Mouse (Mus musculus) hindbrain, embryonic 14.5 days (tissue): ENCODE measurements at regions not wholly inside any gene's neighbourhood (a gene's known extent, or its start where the extent isn't known, plus 50 kb on each side); places are given as distances from the start of the nearest gene placed in this dataset.

Experiments used
- ATAC-seq: fragments of 200-750 bp; cut with Nextera tagmentation; 2 replicates; pipeline ENCODE4 v1.8.0; 2017; ENCODE audit warnings: moderate number of reproducible peaks, mild to moderate bottlenecking, moderate TSS enrichment, moderate library complexity; ENCODE audit not compliant: low FRiP score
- DNase-seq: peaks from one replicate; pipeline ENCODE4 v3.0.0-alpha.2; 2015; ENCODE audit warnings: low spot score
- H3K27ac ChIP-seq: fragments of 300-500 bp; sonication (generic); 2 replicates; pipeline ENCODE4 v1.5.1; 2014; ENCODE audit warnings: mild to moderate bottlenecking, moderate library complexity
- H3K27me3 ChIP-seq: fragments of 300-500 bp; sonication (generic); 2 replicates; pipeline ENCODE4 v1.6.1; 2014; ENCODE audit warnings: mild to moderate bottlenecking, low read length, mixed read lengths; ENCODE audit not compliant: control insufficient read depth, insufficient read depth
- H3K36me3 ChIP-seq: fragments of 300-500 bp; sonication (generic); replicated peaks from 2 replicates; pipeline ENCODE4 v1.6.1; 2014; ENCODE audit not compliant: control insufficient read depth, insufficient read depth
- H3K4me1 ChIP-seq: fragments of 300-500 bp; sonication (generic); replicated peaks from 2 replicates; pipeline ENCODE4 v1.6.1; 2014; ENCODE audit warnings: antibody characterized with exemption, low read length, mixed read lengths; ENCODE audit not compliant: control insufficient read depth, insufficient read depth
- H3K4me2 ChIP-seq: fragments of 300-500 bp; sonication (generic); replicated peaks from 2 replicates; pipeline ENCODE4 v1.6.1; 2014; ENCODE audit warnings: mild to moderate bottlenecking, moderate library complexity
- H3K4me3 ChIP-seq: fragments of 300-500 bp; sonication (generic); replicated peaks from 2 replicates; pipeline ENCODE4 v1.5.1; 2014; ENCODE audit warnings: mild to moderate bottlenecking, low read length
- H3K9ac ChIP-seq: fragments of 300-500 bp; sonication (generic); 2 replicates; pipeline ENCODE4 v1.6.1; 2014
- H3K9me3 ChIP-seq: fragments of 300-500 bp; sonication (generic); 2 replicates; pipeline ENCODE4 v1.6.1; 2016; ENCODE audit warnings: low read length; ENCODE audit not compliant: control insufficient read depth
- WGBS: fragments of 180-500 bp; shearing (Covaris S2); extraction: QIAGEN DNeasy Blood & Tissue Kit; methylation state at CpG from one replicate; pipeline ENCODE4 v1.1.7; 2014; 5-methylcytosine and 5-hydroxymethylcytosine counted together

DNA sequence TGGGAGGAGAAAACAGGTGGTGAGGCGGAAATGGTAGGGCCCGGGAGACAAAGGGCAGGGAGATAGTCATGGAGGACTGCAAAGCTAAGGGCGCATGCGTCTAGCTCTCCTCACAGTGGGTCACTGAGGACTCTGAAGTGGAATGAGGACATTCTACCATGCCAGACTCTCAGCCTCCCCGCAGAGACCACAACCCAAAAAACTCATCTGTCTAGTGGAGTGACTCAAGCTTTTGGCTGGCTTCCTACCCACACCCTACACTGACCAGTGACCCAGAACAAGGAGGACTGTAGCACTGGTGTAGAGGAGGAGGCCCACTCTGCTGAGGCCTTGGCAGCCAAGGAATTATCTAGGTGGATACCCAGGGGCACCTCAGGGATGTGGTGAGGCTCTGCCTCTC, 55.0 kb upstream of the Cdon start:
- H3K4me1 ChIP-seq = peaks cover 8% of the 10 kb centered on the region
- H3K4me2 ChIP-seq = no peak overlapping the region
- DNase-seq (no peak), ATAC-seq (no peak)
- no peak overlapping the region for H3K9ac ChIP-seq
- H3K36me3 ChIP-seq = no peaks in the 10 kb centered on the region
- no peaks in the 10 kb centered on the region for H3K9me3 ChIP-seq
- no peak overlapping the region for H3K4me3 ChIP-seq
- WGBS = 86% methylated on average over 5 of the region's 5 CpGs
- peaks cover 8% of the 10 kb centered on the region; the same call in 1 of the 2 replicates for H3K27me3 ChIP-seq
- no peak overlapping the region for H3K27ac ChIP-seq

DNA sequence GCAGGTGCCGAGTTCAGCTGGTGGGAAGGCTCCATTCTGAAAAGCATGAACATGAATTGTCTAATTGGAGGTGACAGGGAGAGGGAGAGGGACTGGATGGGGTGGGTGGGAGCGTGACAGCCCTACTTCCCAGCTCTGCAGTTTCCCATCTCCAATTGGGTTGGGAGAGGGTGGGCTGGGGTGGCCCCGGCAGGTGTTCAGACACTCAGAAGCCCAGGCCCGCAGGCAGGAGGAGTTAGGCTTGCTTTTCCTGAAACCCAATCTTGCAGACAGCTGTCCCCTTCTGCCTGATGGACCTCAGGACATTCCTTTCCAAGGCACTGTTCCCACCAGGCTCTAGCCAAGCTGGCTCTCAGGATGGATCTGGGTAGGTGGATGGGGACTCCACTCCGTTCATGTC, 51.9 kb upstream of the Cdon start:
- peaks cover 8% of the 10 kb centered on the region; the same call in 1 of the 2 replicates for H3K27me3 ChIP-seq
- 64% methylated on average over 5 of the region's 5 CpGs for WGBS
- no peaks in the 10 kb centered on the region for H3K36me3 ChIP-seq
- ATAC-seq = no peak
- H3K4me3 ChIP-seq = no peak overlapping the region
- no peak for DNase-seq
- no peaks in the 10 kb centered on the region for H3K9me3 ChIP-seq
- H3K4me2 ChIP-seq = no peak overlapping the region
- peaks cover 4% of the 10 kb centered on the region; the same call in 1 of the 2 replicates for H3K4me1 ChIP-seq
- H3K27ac ChIP-seq = no peak overlapping the region
- H3K9ac ChIP-seq = no peak overlapping the region

DNA sequence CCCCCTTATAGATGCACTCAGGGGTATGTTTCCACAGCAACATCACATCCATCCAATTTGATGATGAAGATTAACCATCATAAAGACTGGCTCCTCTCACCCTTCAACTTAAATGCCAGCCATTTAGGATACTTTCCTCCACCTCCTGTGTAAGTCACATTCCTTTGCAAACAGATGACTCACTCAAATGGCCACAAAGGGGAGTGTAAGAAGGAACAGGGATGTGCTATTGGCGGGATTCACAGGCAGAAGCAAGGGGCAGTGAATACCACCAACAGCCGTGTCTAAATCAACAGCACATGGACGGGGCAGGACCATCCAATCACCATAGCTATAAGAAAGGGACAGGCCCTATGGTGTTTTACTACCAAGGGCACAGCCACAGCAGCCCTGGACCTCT, 50.9 kb upstream of the Cdon start:
- 54% methylated on average over 3 of the region's 3 CpGs for WGBS
- no peak for DNase-seq
- no peak overlapping the region for H3K4me3 ChIP-seq
- no peak overlapping the region for H3K27ac ChIP-seq
- peaks cover 8% of the 10 kb centered on the region; the same call in 1 of the 2 replicates for H3K27me3 ChIP-seq
- H3K4me1 ChIP-seq = peaks cover 4% of the 10 kb centered on the region; the same call in 1 of the 2 replicates
- no peaks in the 10 kb centered on the region for H3K36me3 ChIP-seq
- ATAC-seq = no peak
- H3K9me3 ChIP-seq = no peaks in the 10 kb centered on the region
- H3K9ac ChIP-seq = no peak overlapping the region
- no peak overlapping the region for H3K4me2 ChIP-seq

DNA sequence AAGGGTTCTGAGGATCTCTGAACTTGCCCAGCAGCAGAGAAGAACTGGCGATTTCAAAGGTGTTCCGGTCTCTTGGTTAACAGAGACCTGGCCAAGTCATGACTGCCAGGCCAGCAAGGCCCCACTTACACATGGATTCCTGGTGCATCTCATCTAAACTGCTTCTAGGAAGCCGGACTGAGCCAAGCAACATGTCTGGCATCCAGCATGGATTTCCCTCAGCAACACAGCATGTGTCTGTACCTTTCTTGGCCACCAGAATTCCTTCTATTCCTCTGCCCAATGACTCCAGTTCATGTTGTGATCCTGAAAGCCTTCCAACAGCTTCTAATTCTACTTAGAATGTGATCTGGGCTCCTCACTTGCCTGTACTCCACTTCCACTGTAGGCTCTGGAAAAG, 50.0 kb upstream of the Cdon start:
- H3K9me3 ChIP-seq = no peaks in the 10 kb centered on the region
- H3K4me2 ChIP-seq = no peak overlapping the region
- no peak overlapping the region for H3K9ac ChIP-seq
- H3K4me1 ChIP-seq = peaks cover 4% of the 10 kb centered on the region; the same call in 1 of the 2 replicates
- ATAC-seq (no peak), DNase-seq (no peak)
- peaks cover 8% of the 10 kb centered on the region; the same call in 1 of the 2 replicates for H3K27me3 ChIP-seq
- H3K4me3 ChIP-seq = no peak overlapping the region
- WGBS = 82% methylated on average over 3 of the region's 3 CpGs
- H3K36me3 ChIP-seq = no peaks in the 10 kb centered on the region
- no peak overlapping the region for H3K27ac ChIP-seq
